Mouse (Mus musculus) layer of hippocampus, adult 18-20 months (tissue): ENCODE measurements around the gene Prss38. TPM values are rescaled to one million over a fixed set of nuclear protein-coding genes. Genes with fewer than 3 reads are reported as not detected.

Experiments
- DNase-seq, 2 experiments: peaks; one replicate each; pipeline ENCODE4 v3.0.0; 2022; ENCODE audit warnings: low spot score in 2 of 2
- microRNA-seq, 2 experiments: library from miRNA; unstranded; fragments of <30 nt; microRNA quantifications; one replicate each; pipeline ENCODE4 v1.2.0; 2021
- total RNA-seq, 2 experiments: library from RNA; stranded (reverse); gene quantifications; 2 replicates each; pipeline ENCODE4 v1.2.3; 2021

Gene Prss38
- total RNA-seq, 2 experiments from 2014 or later = not detected

DNA sequence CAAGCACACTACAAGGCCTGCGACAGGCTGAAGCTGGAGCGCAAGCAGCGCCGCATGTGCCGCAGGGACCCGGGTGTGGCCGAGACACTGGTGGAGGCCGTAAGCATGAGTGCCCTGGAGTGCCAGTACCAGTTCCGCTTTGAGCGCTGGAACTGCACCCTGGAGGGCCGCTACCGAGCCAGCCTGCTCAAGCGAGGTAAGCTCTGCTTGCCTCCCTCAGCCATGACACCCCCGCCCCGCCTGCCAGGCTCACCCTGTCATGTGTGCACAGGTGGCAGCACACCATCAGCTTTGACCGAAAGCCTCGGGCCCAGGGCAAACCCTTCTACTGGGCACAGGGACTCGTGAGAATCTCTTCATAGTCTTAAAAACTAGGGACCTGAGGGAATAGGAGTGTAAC, 47.8 kb downstream of the Prss38 start:
- DNase-seq = no peak

DNA sequence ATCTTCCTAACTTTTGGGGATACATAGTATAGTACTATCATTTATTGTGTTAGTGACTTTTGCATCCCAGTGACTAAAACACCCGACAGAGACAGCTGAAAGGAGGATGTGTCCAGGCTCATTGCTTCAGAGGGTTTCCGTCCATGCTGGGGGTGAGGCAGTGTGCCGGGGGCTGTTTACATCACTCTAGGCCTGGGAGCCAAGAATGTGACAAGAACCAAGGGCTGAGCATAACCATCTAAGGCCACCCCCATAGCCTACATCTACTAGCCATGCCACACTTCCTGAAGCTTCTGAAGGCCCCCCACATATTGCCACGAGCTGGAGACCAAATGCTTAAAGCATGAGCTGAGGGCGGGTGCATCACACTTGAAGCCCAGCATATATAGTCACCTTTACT, 50.7 kb downstream of the Prss38 start:
- DNase-seq = no peak

DNA sequence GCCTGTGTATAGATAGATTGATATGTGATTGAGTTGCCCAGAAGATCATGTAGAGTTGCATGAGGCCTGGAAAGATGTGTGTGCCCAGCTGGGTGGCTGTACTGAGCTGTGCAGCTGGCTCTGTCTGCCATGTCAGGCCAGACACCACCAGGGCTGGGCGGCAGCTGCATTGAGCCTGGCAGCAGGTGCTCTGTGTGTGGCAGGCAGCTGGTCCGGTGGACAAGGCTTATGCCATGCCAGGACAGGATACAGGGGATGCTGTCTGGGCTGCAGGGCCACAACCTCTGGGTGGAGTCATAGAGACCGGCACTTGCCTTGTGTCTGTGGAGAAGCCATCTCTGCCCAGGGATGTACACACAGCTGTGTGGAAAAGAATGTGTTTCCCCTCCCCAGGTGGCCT, 52.5 kb downstream of the Prss38 start:
- DNase-seq = no peak

Small RNA genes lying within 50 kb of the gene (microRNA-seq; reads per million reads assigned to microRNA genes)
- gene Gm24756 = 0 reads per million in 2 experiments

Other genes with a start within 250 kb of the Prss38 start
- gene Obscn, start 239.3 kb downstream of the Prss38 start, total RNA-seq = 1 to 10 TPM in 1 of 2 experiments, under 1 TPM in 1; 0.91 to 1.7 TPM
- 1 to 10 TPM; 6.7 TPM for gene Iba57, start 211.9 kb downstream of the Prss38 start, total RNA-seq
- 10 to 100 TPM; 11.9 to 13.6 TPM for gene Gjc2, start 192.4 kb downstream of the Prss38 start, total RNA-seq
- gene Guk1, start 183.4 kb downstream of the Prss38 start, total RNA-seq = 100 to 1,000 TPM; 148 to 152 TPM
- gene Mrpl55, start 173.2 kb downstream of the Prss38 start, total RNA-seq = 10 to 100 TPM; 35.9 to 42.8 TPM
- gene 2310033P09Rik, start 167.3 kb downstream of the Prss38 start, total RNA-seq = 10 to 100 TPM; 26.6 to 27.3 TPM
- 100 to 1,000 TPM; 512 to 556 TPM for gene Arf1, start 147.4 kb downstream of the Prss38 start, total RNA-seq
- gene Wnt3a, start 84.9 kb downstream of the Prss38 start, total RNA-seq = under 1 TPM in 1 of 2 experiments, not detected in 1; 0.25 TPM
- 1 to 10 TPM; 3.5 to 4.1 TPM for gene Wnt9a, start 68.7 kb downstream of the Prss38 start, total RNA-seq
- 10 to 100 TPM; 24.9 TPM for gene Jmjd4, start 74.4 kb upstream of the Prss38 start, total RNA-seq
- 100 to 1,000 TPM; 359 to 367 TPM for gene Snap47, start 75.5 kb upstream of the Prss38 start, total RNA-seq
- 1 to 10 TPM; 2.4 to 2.5 TPM for gene Zfp867, start 96.8 kb upstream of the Prss38 start, total RNA-seq
- gene Zkscan17, start 151.1 kb upstream of the Prss38 start, total RNA-seq = 1 to 10 TPM; 6.5 to 6.6 TPM
- under 1 TPM; 0.79 to 0.92 TPM for gene Nlrp3, start 165.9 kb upstream of the Prss38 start, total RNA-seq
- gene Olfr222, start 200.6 kb upstream of the Prss38 start, total RNA-seq = not detected
- gene Olfr223, start 217.6 kb upstream of the Prss38 start, total RNA-seq = not detected